Mouse (Mus musculus): ENCODE data around the gene Smarcad1.

DNA sequence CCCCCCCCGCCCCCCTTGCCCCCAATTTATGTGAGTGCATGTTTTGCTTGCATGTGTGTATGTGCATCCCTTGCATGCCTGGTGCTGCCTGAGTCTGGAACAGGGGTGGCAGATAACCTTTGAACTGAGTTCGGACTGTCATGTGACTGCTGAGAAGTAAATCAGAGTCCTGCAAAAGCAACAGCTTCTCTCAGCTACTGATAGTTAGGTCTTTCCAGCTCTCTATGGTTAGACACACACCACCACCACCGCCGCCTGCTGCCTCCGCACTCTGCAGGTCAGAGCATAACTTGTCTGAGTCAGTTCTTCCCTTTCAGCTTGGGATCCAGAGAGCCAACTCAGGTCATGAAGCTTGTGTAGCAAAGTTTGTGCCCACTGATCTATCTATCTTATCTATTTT lies 14.2 kb downstream of the Smarcad1 start:
- TF ChIP-seq CTCF (IDR thresholded peaks at IDR 0.05) (no peak), POLR2A (IDR thresholded peaks at IDR 0.05; ENCODE audit: insufficient read depth, low read depth, low read length) (no peak), EP300 (IDR thresholded peaks at IDR 0.05; ENCODE audit: insufficient read depth, low read depth, low read length) (no peak)

All from heart, adult 2 months (tissue).